Mouse (Mus musculus): ENCODE measurements at regions not wholly inside any gene's neighbourhood (a gene's known extent, or its start where the extent isn't known, plus 50 kb on each side); places are given as distances from the start of the nearest gene placed in this dataset.

GRCm38 (mm10) chr4:124542696-124543095 is 67.9 kb downstream of the 3100002H09Rik start:
- no peak for DNase-seq (ENCODE audit: low read depth, low spot score)

GRCm38 (mm10) chr4:124538471-124538870 is 72.1 kb downstream of the 3100002H09Rik start:
- no peak for DNase-seq (ENCODE audit: low read depth, low spot score)

GRCm38 (mm10) chr4:124537681-124538080 is 72.9 kb downstream of the 3100002H09Rik start:
- no peak for DNase-seq (ENCODE audit: low read depth, low spot score)

- no peak for DNase-seq (ENCODE audit: low read depth, low spot score)
Observed at GRCm38 (mm10) chr4:124533614-124534013, 77.0 kb downstream of the 3100002H09Rik start.

GRCm38 (mm10) chr4:124530596-124530995 is 80.0 kb downstream of the 3100002H09Rik start:
- DNase-seq (ENCODE audit: low read depth, low spot score): no peak

GRCm38 (mm10) chr4:124526822-124527221 is 83.8 kb downstream of the 3100002H09Rik start:
- DNase-seq (ENCODE audit: low read depth, low spot score): no peak

GRCm38 (mm10) chr4:124526362-124526761 is 84.2 kb downstream of the 3100002H09Rik start:
- no peak for DNase-seq (ENCODE audit: low read depth, low spot score)

- DNase-seq (ENCODE audit: low read depth, low spot score): no peak
Observed at GRCm38 (mm10) chr4:124520309-124520708, 90.3 kb downstream of the 3100002H09Rik start.

GRCm38 (mm10) chr4:124511761-124512160 is 98.8 kb downstream of the 3100002H09Rik start:
- DNase-seq (ENCODE audit: low read depth, low spot score): peak; percentile 18

- DNase-seq (ENCODE audit: low read depth, low spot score): no peak
Observed at GRCm38 (mm10) chr4:124510816-124511215, 99.8 kb downstream of the 3100002H09Rik start.

GRCm38 (mm10) chr4:124509695-124510094 is 100.9 kb downstream of the 3100002H09Rik start:
- no peak for DNase-seq (ENCODE audit: low read depth, low spot score)

GRCm38 (mm10) chr4:124506083-124506647 is 104.4 kb downstream of the 3100002H09Rik start:
- DNase-seq (ENCODE audit: low read depth, low spot score): no peak

- DNase-seq (ENCODE audit: low read depth, low spot score): no peak
Observed at GRCm38 (mm10) chr4:124501785-124502184, 108.8 kb downstream of the 3100002H09Rik start.

GRCm38 (mm10) chr4:124498043-124498442 is 112.6 kb downstream of the 3100002H09Rik start:
- peak; percentile 27 for DNase-seq (ENCODE audit: low read depth, low spot score)

GRCm38 (mm10) chr4:124485941-124486581 is 124.5 kb downstream of the 3100002H09Rik start:
- no peak for DNase-seq (ENCODE audit: low read depth, low spot score)

GRCm38 (mm10) chr4:124484613-124485586 is 125.7 kb downstream of the 3100002H09Rik start:
- no peak for DNase-seq (ENCODE audit: low read depth, low spot score)

- no peak for DNase-seq (ENCODE audit: low read depth, low spot score)
Observed at GRCm38 (mm10) chr4:124477870-124478301, 132.7 kb downstream of the 3100002H09Rik start.

GRCm38 (mm10) chr4:124477359-124477868 is 133.2 kb downstream of the 3100002H09Rik start:
- DNase-seq (ENCODE audit: low read depth, low spot score): no peak

- no peak for DNase-seq (ENCODE audit: low read depth, low spot score)
Observed at GRCm38 (mm10) chr4:124465229-124465820, 145.3 kb downstream of the 3100002H09Rik start.

- DNase-seq (ENCODE audit: low read depth, low spot score): no peak
Observed at GRCm38 (mm10) chr4:124455511-124456338, 154.9 kb downstream of the 3100002H09Rik start.

GRCm38 (mm10) chr4:124451131-124451530 is 159.5 kb downstream of the 3100002H09Rik start:
- DNase-seq (ENCODE audit: low read depth, low spot score): peak; percentile 12
